Mouse (Mus musculus) midbrain, postnatal 0 days (tissue): ENCODE results near the gene Tnk1. TPM values are rescaled to one million over a fixed set of nuclear protein-coding genes. Genes with fewer than 3 reads are reported as not detected.

ENCODE experiments used
- ATAC-seq: fragments of 200-750 bp; cut with Nextera tagmentation; 2 replicates; pipeline ENCODE4 v1.8.0; 2017; ENCODE audit warnings: moderate number of reproducible peaks, mild to moderate bottlenecking, moderate TSS enrichment, moderate library complexity; ENCODE audit not compliant: low FRiP score
- DNase-seq: peaks from one replicate; pipeline ENCODE4 v3.0.0-alpha.2; 2015; ENCODE audit warnings: low spot score
- H3K27ac ChIP-seq: fragments of 300-500 bp; sonication (generic); 2 replicates; pipeline ENCODE4 v1.5.1; 2014; ENCODE audit warnings: low read depth, mild to moderate bottlenecking, low read length, mixed read lengths
- H3K27me3 ChIP-seq: fragments of 300-500 bp; sonication (generic); 2 replicates; pipeline ENCODE4 v1.6.1; 2014; ENCODE audit warnings: low read length, control low read depth, mixed read lengths; ENCODE audit not compliant: insufficient read depth
- H3K36me3 ChIP-seq: fragments of 300-500 bp; sonication (generic); 2 replicates; pipeline ENCODE4 v1.6.1; 2014; ENCODE audit warnings: low read length, control low read depth, mixed read lengths; ENCODE audit not compliant: insufficient read depth
- H3K4me1 ChIP-seq: fragments of 300-500 bp; sonication (generic); 2 replicates; pipeline ENCODE4 v1.6.1; 2014; ENCODE audit warnings: mild to moderate bottlenecking, control low read depth, antibody characterized with exemption, low read length, mixed read lengths; ENCODE audit not compliant: insufficient read depth
- H3K4me2 ChIP-seq: fragments of 300-500 bp; sonication (generic); 2 replicates; pipeline ENCODE4 v1.6.1; 2014; ENCODE audit warnings: low read depth, mild to moderate bottlenecking, low read length, mixed read lengths; ENCODE audit not compliant: poor library complexity, severe bottlenecking
- H3K4me3 ChIP-seq: fragments of 300-500 bp; sonication (generic); 2 replicates; pipeline ENCODE4 v1.5.1; 2014; ENCODE audit warnings: low read depth, mild to moderate bottlenecking, low read length, moderate library complexity
- H3K9ac ChIP-seq: fragments of 300-500 bp; sonication (generic); replicated peaks from 2 replicates; pipeline ENCODE4 v1.6.1; 2014; ENCODE audit warnings: mild to moderate bottlenecking, low read length, moderate library complexity, mixed read lengths; ENCODE audit not compliant: poor library complexity, severe bottlenecking
- H3K9me3 ChIP-seq: fragments of 300-500 bp; sonication (generic); 2 replicates; pipeline ENCODE4 v1.6.1; 2016; ENCODE audit warnings: low read length, control low read depth
- CTCF ChIP-seq: IDR thresholded peaks from 2 replicates; pipeline ENCODE4 v1.5.1; 2016; ENCODE audit warnings: antibody characterized with exemption, mild to moderate bottlenecking
- WGBS: fragments of 180-500 bp; shearing (Covaris S2); extraction: QIAGEN DNeasy Blood & Tissue Kit; methylation state at CpG from one replicate; pipeline ENCODE4 v1.1.7; 2014; 5-methylcytosine and 5-hydroxymethylcytosine counted together
- polyA plus RNA-seq: library from polyadenylated mRNA; unstranded; fragments of >200 nt; fragmentation: Nextera tagmentation; extraction: Ambion mirVana; gene quantifications from 2 replicates; pipeline ENCODE4 v1.2.1, GENCODE M21; 2015
- total RNA-seq: library from RNA; depleted of rRNA; stranded (reverse); fragments of >200 nt; gene quantifications from 2 replicates; pipeline ENCODE4 v1.2.3, GENCODE M21; 2014

The Tnk1 gene
- total and polyA plus RNA-seq, 2 experiments from 2014 or later, result 0.16 TPM; not detected in 1

GRCm38 (mm10) chr11:69854680-69855079, 3.9 kb downstream of the Tnk1 start:
- TF ChIP-seq CTCF, result no peak
- DNase-seq (no peak), ATAC-seq (no peak)
- H3K36me3 ChIP-seq, result peaks cover 21% of the 10 kb centered on the region
- H3K9me3 ChIP-seq, result no peaks in the 10 kb centered on the region
- no peak overlapping the region for H3K4me2 ChIP-seq
- H3K4me1 ChIP-seq, result 0 out of 2 replicates have a peak, but pooled peaks cover 4% of the 10 kb centered on the region
- H3K27me3 ChIP-seq, result peaks cover 8% of the 10 kb centered on the region
- WGBS, result 89% methylated on average over 10 of the region's 10 CpGs
- no peak overlapping the region for H3K9ac ChIP-seq
- H3K4me3 ChIP-seq, result no peak overlapping the region
- H3K27ac ChIP-seq, result no peak overlapping the region

GRCm38 (mm10) chr11:69853994-69854393, 4.5 kb downstream of the Tnk1 start:
- Histone ChIP-seq H3K36me3 (peaks cover 24% of the 10 kb centered on the region), H3K4me3 (no peak overlapping the region), H3K27me3 (peaks cover 6% of the 10 kb centered on the region), H3K4me2 (no peak overlapping the region), H3K9me3 (no peaks in the 10 kb centered on the region), H3K9ac (no peak overlapping the region), H3K4me1 (0 out of 2 replicates have a peak, but pooled peaks cover 4% of the 10 kb centered on the region), H3K27ac (no peak overlapping the region)
- 81% methylated on average over 7 of the region's 7 CpGs for WGBS
- ATAC-seq, result no peak
- DNase-seq, result no peak
- TF ChIP-seq CTCF, result no peak

GRCm38 (mm10) chr11:69850754-69851153, 7.8 kb downstream of the Tnk1 start:
- Histone ChIP-seq H3K27ac (no peak overlapping the region), H3K4me2 (no peak overlapping the region), H3K4me1 (peaks cover 14% of the 10 kb centered on the region; the same call in 1 of the 2 replicates), H3K36me3 (peaks cover 34% of the 10 kb centered on the region), H3K9ac (no peak overlapping the region), H3K9me3 (no peaks in the 10 kb centered on the region), H3K27me3 (no peaks in the 10 kb centered on the region), H3K4me3 (no peak overlapping the region)
- ATAC-seq (no peak), DNase-seq (no peak)
- WGBS, result 75% methylated on average over 8 of the region's 8 CpGs
- TF ChIP-seq CTCF, result no peak

GRCm38 (mm10) chr11:69849884-69850283, 8.6 kb downstream of the Tnk1 start:
- Histone ChIP-seq H3K4me3 (no peak overlapping the region), H3K36me3 (peaks cover 34% of the 10 kb centered on the region), H3K9me3 (no peaks in the 10 kb centered on the region), H3K27ac (no peak overlapping the region), H3K27me3 (no peaks in the 10 kb centered on the region), H3K9ac (no peak overlapping the region), H3K4me2 (no peak overlapping the region), H3K4me1 (peaks cover 9% of the 10 kb centered on the region; the same call in 1 of the 2 replicates)
- WGBS, result 92% methylated on average over 15 of the region's 15 CpGs
- ATAC-seq, result no peak
- DNase-seq, result no peak
- TF ChIP-seq CTCF, result no peak

- no peaks in the 10 kb centered on the region for H3K9me3 ChIP-seq
- no peak overlapping the region for H3K9ac ChIP-seq
- no peak for TF ChIP-seq CTCF
- 88% methylated on average over 9 of the region's 9 CpGs for WGBS
- H3K27me3 ChIP-seq, result no peaks in the 10 kb centered on the region
- ATAC-seq, result no peak
- no peak overlapping the region for H3K4me2 ChIP-seq
- peaks cover 34% of the 10 kb centered on the region for H3K36me3 ChIP-seq
- no peak overlapping the region for H3K27ac ChIP-seq
- no peak for DNase-seq
- H3K4me3 ChIP-seq, result no peak overlapping the region
- peaks cover 9% of the 10 kb centered on the region; the same call in 1 of the 2 replicates for H3K4me1 ChIP-seq
Measured at GRCm38 (mm10) chr11:69849128-69849527, 9.4 kb downstream of the Tnk1 start.

- no peak for TF ChIP-seq CTCF
- Histone ChIP-seq H3K9me3 (no peaks in the 10 kb centered on the region), H3K27me3 (no peaks in the 10 kb centered on the region), H3K27ac (no peak overlapping the region), H3K4me1 (peaks cover 9% of the 10 kb centered on the region; the same call in 1 of the 2 replicates), H3K9ac (no peak overlapping the region), H3K36me3 (peaks cover 34% of the 10 kb centered on the region), H3K4me2 (peak overlapping the region; percentile 74), H3K4me3 (peak overlapping the region; percentile 70)
- ATAC-seq (no peak), DNase-seq (no peak)
- 93% methylated on average over 6 of the region's 6 CpGs for WGBS
Measured at GRCm38 (mm10) chr11:69848021-69848420, 10.5 kb downstream of the Tnk1 start.
